Mouse (Mus musculus): Measurements from ENCODE around the gene Hhat. TPM values are rescaled to one million over a fixed set of nuclear protein-coding genes. Genes with fewer than 3 reads are reported as not detected.

Gene Hhat
- total RNA-seq, 1 experiment from 2014 or later, result 8.3 TPM

Other genes with a start within 250 kb of the Hhat start
- gene Sertad4, start 84.5 kb upstream of the Hhat start, total RNA-seq (2021), result 10.1 and 18.8 TPM in 2 replicates

Data from adrenal gland, postnatal 25 days (tissue).